Mouse (Mus musculus) limb, embryonic 12.5 days (tissue): Measurements from ENCODE around the gene Rrp12. TPM values are rescaled to one million over a fixed set of nuclear protein-coding genes. Genes with fewer than 3 reads are reported as not detected.
A peak's percentile ranks its signal among the peaks of the same experiment; 100 is the strongest.
"Not testable (repeated sequence)": the region's sequence is repeated elsewhere in the genome, so short reads cannot be mapped to it uniquely, and the experiment has no call there.

ENCODE experiments used
- ATAC-seq: fragments of 200-750 bp; cut with Nextera tagmentation; 2 replicates; pipeline ENCODE4 v1.8.0; 2017; ENCODE audit warnings: low read depth, moderate TSS enrichment; ENCODE audit not compliant: insufficient number of reproducible peaks, insufficient read depth, low FRiP score, low TSS enrichment
- H3K27ac ChIP-seq: fragments of 300-500 bp; sonication (generic); 2 replicates; pipeline ENCODE4 v1.5.1; 2016; ENCODE audit warnings: mild to moderate bottlenecking, moderate library complexity
- H3K27me3 ChIP-seq: fragments of 300-500 bp; sonication (generic); 2 replicates; pipeline ENCODE4 v1.6.1; 2016; ENCODE audit warnings: mild to moderate bottlenecking, moderate library complexity
- H3K36me3 ChIP-seq: fragments of 300-500 bp; sonication (generic); 2 replicates; pipeline ENCODE4 v1.6.1; 2016; ENCODE audit warnings: mild to moderate bottlenecking, moderate library complexity
- H3K4me1 ChIP-seq: fragments of 300-500 bp; sonication (generic); replicated peaks from 2 replicates; pipeline ENCODE4 v1.6.1; 2016
- H3K4me2 ChIP-seq: fragments of 300-500 bp; sonication (generic); 2 replicates; pipeline ENCODE4 v1.6.1; 2016; ENCODE audit warnings: mild to moderate bottlenecking, moderate library complexity
- H3K4me3 ChIP-seq: fragments of 300-500 bp; sonication (generic); replicated peaks from 2 replicates; pipeline ENCODE4 v1.5.1; 2016; ENCODE audit warnings: mild to moderate bottlenecking
- H3K9ac ChIP-seq: fragments of 300-500 bp; sonication (generic); replicated peaks from 2 replicates; pipeline ENCODE4 v1.6.1; 2016; ENCODE audit warnings: mild to moderate bottlenecking, moderate library complexity
- H3K9me3 ChIP-seq: fragments of 300-500 bp; sonication (generic); 2 replicates; pipeline ENCODE4 v1.6.1; 2016; ENCODE audit warnings: mild to moderate bottlenecking, moderate library complexity
- WGBS: fragments of 180-500 bp; shearing (Covaris S2); methylation state at CpG from one replicate; pipeline ENCODE4 v1.1.7; 2016; 5-methylcytosine and 5-hydroxymethylcytosine counted together
- polyA plus RNA-seq: library from polyadenylated mRNA; unstranded; fragments of >200 nt; fragmentation: Nextera tagmentation; extraction: Ambion mirVana; gene quantifications from 2 replicates; pipeline ENCODE4 v1.2.1, GENCODE M21; 2016

Gene Rrp12
- polyA plus RNA-seq, 1 experiment from 2014 or later: 23.2 TPM

- Histone ChIP-seq H3K9me3 (no peaks in the 10 kb centered on the region), H3K27me3 (no peaks in the 10 kb centered on the region), H3K4me1 (peaks cover 19% of the 10 kb centered on the region), H3K4me3 (no peak overlapping the region), H3K9ac (no peak overlapping the region), H3K36me3 (peaks cover 43% of the 10 kb centered on the region), H3K27ac (no peak overlapping the region), H3K4me2 (no peak overlapping the region)
- ATAC-seq: no peak
- 86% methylated on average over 3 of the region's 3 CpGs for WGBS
These were observed 19.3 kb upstream of the Rrp12 start for GRCm38 (mm10) chr19:41915294-41915693.

GRCm38 (mm10) chr19:41914592-41914882 is 18.6 kb upstream of the Rrp12 start:
- H3K9ac ChIP-seq, H3K27me3 ChIP-seq, ATAC-seq, H3K9me3 ChIP-seq, H3K27ac ChIP-seq: not testable (repeated sequence)
- peaks cover 37% of the 10 kb centered on the region for H3K36me3 ChIP-seq
- peak overlapping the region; percentile 93 for H3K4me2 ChIP-seq
- peak overlapping the region; percentile 93 for H3K4me3 ChIP-seq
- H3K4me1 ChIP-seq: peaks cover 19% of the 10 kb centered on the region

- H3K4me1 ChIP-seq: peaks cover 19% of the 10 kb centered on the region
- peaks cover 31% of the 10 kb centered on the region for H3K36me3 ChIP-seq
- H3K4me2 ChIP-seq: peak overlapping the region; percentile 93
- H3K4me3 ChIP-seq: peak overlapping the region; percentile 93
- ATAC-seq: no peak
- no peaks in the 10 kb centered on the region for H3K9me3 ChIP-seq
- WGBS: 61% methylated on average over 6 of the region's 6 CpGs
- peak overlapping the region; percentile 91 for H3K9ac ChIP-seq
- no peaks in the 10 kb centered on the region for H3K27me3 ChIP-seq
- H3K27ac ChIP-seq: no peak overlapping the region
These were observed 18.0 kb upstream of the Rrp12 start for GRCm38 (mm10) chr19:41913774-41914591.

- peak overlapping the region; percentile 93 for H3K4me2 ChIP-seq
- peak overlapping the region; percentile 91 for H3K9ac ChIP-seq
- H3K4me3 ChIP-seq: peak overlapping the region; percentile 93
- H3K9me3 ChIP-seq: no peaks in the 10 kb centered on the region
- peaks cover 19% of the 10 kb centered on the region for H3K4me1 ChIP-seq
- H3K36me3 ChIP-seq: peaks cover 24% of the 10 kb centered on the region
- H3K27ac ChIP-seq: peak overlapping the region; percentile 94
- H3K27me3 ChIP-seq: no peaks in the 10 kb centered on the region
- ATAC-seq: peak; percentile 75
- under 1% methylated on average over 53 of the region's 53 CpGs for WGBS
These were observed 16.4 kb upstream of the Rrp12 start for GRCm38 (mm10) chr19:41912121-41913080.

- H3K4me1 ChIP-seq: peaks cover 19% of the 10 kb centered on the region
- no peaks in the 10 kb centered on the region for H3K27me3 ChIP-seq
- 6% methylated on average over 54 of the region's 54 CpGs for WGBS
- H3K27ac ChIP-seq: peak within 1 kb of the TSS; percentile 94
- H3K4me2 ChIP-seq: peak within 1 kb of the TSS; percentile 93
- no peaks in the 10 kb centered on the region for H3K9me3 ChIP-seq
- peaks cover 15% of the 10 kb centered on the region for H3K36me3 ChIP-seq
- H3K4me3 ChIP-seq: peak within 1 kb of the TSS; percentile 93
- ATAC-seq: peak; percentile 89
- H3K9ac ChIP-seq: peak within 1 kb of the TSS; percentile 91
These were observed 15.5 kb upstream of the Rrp12 start, which contains the start of gene Pgam1 for GRCm38 (mm10) chr19:41911178-41912073. Pgam1 (plus strand) TSS chr19:41911923.

GRCm38 (mm10) chr19:41910396-41910795 is 14.4 kb upstream of the Rrp12 start:
- Histone ChIP-seq H3K4me3 (no peak overlapping the region), H3K27me3 (no peaks in the 10 kb centered on the region), H3K9me3 (no peaks in the 10 kb centered on the region), H3K27ac (no peak overlapping the region), H3K4me2 (no peak overlapping the region), H3K9ac (no peak overlapping the region), H3K36me3 (peaks cover 6% of the 10 kb centered on the region; the same call in 1 of the 2 replicates), H3K4me1 (peaks cover 19% of the 10 kb centered on the region)
- ATAC-seq: no peak
- 90% methylated on average over 2 of the region's 2 CpGs for WGBS

GRCm38 (mm10) chr19:41908736-41909135 is 12.8 kb upstream of the Rrp12 start:
- H3K4me3 ChIP-seq: no peak overlapping the region
- H3K27me3 ChIP-seq: no peaks in the 10 kb centered on the region
- H3K9ac ChIP-seq: no peak overlapping the region
- WGBS: 91% methylated on average over 3 of the region's 3 CpGs
- H3K27ac ChIP-seq: no peak overlapping the region
- no peak for ATAC-seq
- H3K4me1 ChIP-seq: peaks cover 10% of the 10 kb centered on the region
- no peaks in the 10 kb centered on the region for H3K9me3 ChIP-seq
- no peak overlapping the region for H3K4me2 ChIP-seq
- H3K36me3 ChIP-seq: no peaks in the 10 kb centered on the region

GRCm38 (mm10) chr19:41907079-41907760 is 11.2 kb upstream of the Rrp12 start:
- Histone ChIP-seq H3K36me3 (no peaks in the 10 kb centered on the region), H3K4me3 (no peak overlapping the region), H3K4me2 (no peak overlapping the region), H3K27me3 (no peaks in the 10 kb centered on the region), H3K9ac (no peak overlapping the region), H3K27ac (no peak overlapping the region), H3K4me1 (no peaks in the 10 kb centered on the region), H3K9me3 (no peaks in the 10 kb centered on the region)
- WGBS: 63% methylated on average over 8 of the region's 8 CpGs
- no peak for ATAC-seq

- H3K4me2 ChIP-seq: no peak overlapping the region
- no peak overlapping the region for H3K4me3 ChIP-seq
- H3K36me3 ChIP-seq: no peaks in the 10 kb centered on the region
- H3K9ac ChIP-seq: no peak overlapping the region
- H3K9me3 ChIP-seq: no peaks in the 10 kb centered on the region
- no peak overlapping the region for H3K27ac ChIP-seq
- H3K27me3 ChIP-seq: no peaks in the 10 kb centered on the region
- no peak for ATAC-seq
- 56% methylated on average over 6 of the region's 6 CpGs for WGBS
- no peaks in the 10 kb centered on the region for H3K4me1 ChIP-seq
These were observed 10.5 kb upstream of the Rrp12 start for GRCm38 (mm10) chr19:41906311-41907078.

GRCm38 (mm10) chr19:41905246-41905645 is 9.3 kb upstream of the Rrp12 start:
- no peak overlapping the region for H3K4me3 ChIP-seq
- no peak for ATAC-seq
- 90% methylated on average over 2 of the region's 2 CpGs for WGBS

More at GRCm38 (mm10) chr19:41905246-41905645, 9.3 kb upstream of the Rrp12 start:
- no peaks in the 10 kb centered on the region for H3K4me1 ChIP-seq
- H3K36me3 ChIP-seq: no peaks in the 10 kb centered on the region
- no peak overlapping the region for H3K27ac ChIP-seq
- H3K9me3 ChIP-seq: no peaks in the 10 kb centered on the region
- H3K4me2 ChIP-seq: no peak overlapping the region
- H3K9ac ChIP-seq: no peak overlapping the region
- H3K27me3 ChIP-seq: no peaks in the 10 kb centered on the region
